Mouse (Mus musculus): ENCODE data around the gene Rnf169. TPM values are rescaled to one million over a fixed set of nuclear protein-coding genes. Genes with fewer than 3 reads are reported as not detected.

Rnf169 gene
- polyA plus RNA-seq, 1 experiment from 2014 or later, result 5.5 TPM

- H3K9me3 ChIP-seq (ENCODE audit: control insufficient read depth, low read length), result no peaks in the 10 kb centered on the region
- no peak overlapping the region for H3K4me3 ChIP-seq (replicated peaks; ENCODE audit: low read length)
- no peak for ATAC-seq
- no peaks in the 10 kb centered on the region for H3K27me3 ChIP-seq (replicated peaks; ENCODE audit: control insufficient read depth, insufficient read depth, low read length)
- H3K36me3 ChIP-seq (ENCODE audit: control insufficient read depth, insufficient read depth), result no peaks in the 10 kb centered on the region
- H3K9ac ChIP-seq (replicated peaks; ENCODE audit: low read depth, low read length), result no peak overlapping the region
- H3K4me2 ChIP-seq (ENCODE audit: low read length), result no peak overlapping the region
- WGBS, result 52% methylated on average over 5 of the region's 5 CpGs
- no peak overlapping the region for H3K27ac ChIP-seq (ENCODE audit: low read length)
- no peaks in the 10 kb centered on the region for H3K4me1 ChIP-seq (replicated peaks; ENCODE audit: control insufficient read depth, insufficient read depth, low read length)
Measured at GRCm38 (mm10) chr7:99875891-99876290, 104.4 kb downstream of the Rnf169 start.

GRCm38 (mm10) chr7:99873965-99874364 lies 106.3 kb downstream of the Rnf169 start:
- no peaks in the 10 kb centered on the region for H3K4me1 ChIP-seq (replicated peaks; ENCODE audit: control insufficient read depth, insufficient read depth, low read length)
- no peaks in the 10 kb centered on the region for H3K9me3 ChIP-seq (ENCODE audit: control insufficient read depth, low read length)
- no peak overlapping the region for H3K4me3 ChIP-seq (replicated peaks; ENCODE audit: low read length)
- H3K4me2 ChIP-seq (ENCODE audit: low read length), result no peak overlapping the region
- no peak overlapping the region for H3K9ac ChIP-seq (replicated peaks; ENCODE audit: low read depth, low read length)
- no peaks in the 10 kb centered on the region for H3K27me3 ChIP-seq (replicated peaks; ENCODE audit: control insufficient read depth, insufficient read depth, low read length)
- H3K36me3 ChIP-seq (ENCODE audit: control insufficient read depth, insufficient read depth), result no peaks in the 10 kb centered on the region
- ATAC-seq, result no peak
- H3K27ac ChIP-seq (ENCODE audit: low read length), result no peak overlapping the region
- 47% methylated on average over 6 of the region's 6 CpGs for WGBS

Other genes with a start within 250 kb of the Rnf169 start
- gene Olfr521, start 216.9 kb downstream of the Rnf169 start, polyA plus RNA-seq (2015; fragmentation: Nextera tagmentation; extraction: Ambion mirVana), result not detected in 2 replicates
- gene Neu3, start 152.0 kb downstream of the Rnf169 start, polyA plus RNA-seq (2015; fragmentation: Nextera tagmentation; extraction: Ambion mirVana), result 1.6 and 1.7 TPM in 2 replicates
- 0.60 and 0.70 TPM in 2 replicates for gene Xrra1, start 121.3 kb downstream of the Rnf169 start, polyA plus RNA-seq (2015; fragmentation: Nextera tagmentation; extraction: Ambion mirVana)
- 278 and 304 TPM in 2 replicates for gene Spcs2, start 117.0 kb downstream of the Rnf169 start, polyA plus RNA-seq (2015; fragmentation: Nextera tagmentation; extraction: Ambion mirVana)
- gene Chrdl2, start 25.7 kb upstream of the Rnf169 start, polyA plus RNA-seq (2015; fragmentation: Nextera tagmentation; extraction: Ambion mirVana), result 0.16 and 0.30 TPM in 2 replicates
- 53.4 and 58.4 TPM in 2 replicates for gene Pold3, start 141.1 kb upstream of the Rnf169 start, polyA plus RNA-seq (2015; fragmentation: Nextera tagmentation; extraction: Ambion mirVana)
- gene Lipt2, start 178.8 kb upstream of the Rnf169 start, polyA plus RNA-seq (2015; fragmentation: Nextera tagmentation; extraction: Ambion mirVana), result 17.1 and 17.7 TPM in 2 replicates
- gene Kcne3, start 196.1 kb upstream of the Rnf169 start, polyA plus RNA-seq (2015; fragmentation: Nextera tagmentation; extraction: Ambion mirVana), result 1.1 and 1.3 TPM in 2 replicates
- gene Pgm2l1, start 246.9 kb upstream of the Rnf169 start, polyA plus RNA-seq (2015; fragmentation: Nextera tagmentation; extraction: Ambion mirVana), result 14.1 and 16.6 TPM in 2 replicates